Mouse (Mus musculus) stomach, embryonic 15.5 days (tissue): ENCODE measurements around the gene Cfap45. TPM values are rescaled to one million over a fixed set of nuclear protein-coding genes. Genes with fewer than 3 reads are reported as not detected.

Experiments used
- ATAC-seq: fragments of 200-750 bp; cut with Nextera tagmentation; 2 replicates; pipeline ENCODE4 v1.8.0; 2017; ENCODE audit warnings: low read depth, moderate number of reproducible peaks, moderate TSS enrichment; ENCODE audit not compliant: insufficient read depth, low FRiP score
- H3K27ac ChIP-seq: fragments of 300-500 bp; sonication (generic); 2 replicates; pipeline ENCODE4 v1.5.1; 2015; ENCODE audit warnings: mild to moderate bottlenecking, inconsistent platforms
- H3K27me3 ChIP-seq: fragments of 300-500 bp; sonication (generic); replicated peaks from 2 replicates; pipeline ENCODE4 v1.6.1; 2015; ENCODE audit warnings: inconsistent platforms
- H3K36me3 ChIP-seq: fragments of 300-500 bp; sonication (generic); 2 replicates; pipeline ENCODE4 v1.6.1; 2015; ENCODE audit warnings: inconsistent platforms
- H3K4me1 ChIP-seq: fragments of 300-500 bp; sonication (generic); 2 replicates; pipeline ENCODE4 v1.6.1; 2015; ENCODE audit warnings: inconsistent platforms
- H3K4me2 ChIP-seq: fragments of 300-500 bp; sonication (generic); 2 replicates; pipeline ENCODE4 v1.6.1; 2015; ENCODE audit warnings: mild to moderate bottlenecking, inconsistent platforms
- H3K4me3 ChIP-seq: fragments of 300-500 bp; sonication (generic); replicated peaks from 2 replicates; pipeline ENCODE4 v1.5.1; 2015; ENCODE audit warnings: inconsistent platforms
- H3K9ac ChIP-seq: fragments of 300-500 bp; sonication (generic); 2 replicates; pipeline ENCODE4 v1.6.1; 2015; ENCODE audit warnings: inconsistent platforms
- H3K9me3 ChIP-seq: fragments of 300-500 bp; sonication (generic); 2 replicates; pipeline ENCODE4 v1.6.1; 2016; ENCODE audit warnings: inconsistent platforms
- WGBS: fragments of 180-500 bp; shearing (Covaris S2); methylation state at CpG from one replicate; pipeline ENCODE4 v1.1.7; 2015; 5-methylcytosine and 5-hydroxymethylcytosine counted together
- polyA plus RNA-seq: library from polyadenylated mRNA; unstranded; fragments of >200 nt; fragmentation: Nextera tagmentation; extraction: Ambion mirVana; gene quantifications from 2 replicates; pipeline ENCODE4 v1.2.1, GENCODE M21; 2015

Cfap45 gene
- polyA plus RNA-seq, 1 experiment from 2014 or later, result 2.4 TPM

GRCm38 (mm10) chr1:172582436-172582835 is 61.8 kb downstream of the Cfap45 start:
- peaks cover 8% of the 10 kb centered on the region; the same call in 1 of the 2 replicates for H3K27me3 ChIP-seq
- 81% methylated on average over 8 of the region's 8 CpGs for WGBS
- ATAC-seq, result no peak
- H3K4me1 ChIP-seq, result no peaks in the 10 kb centered on the region
- no peak overlapping the region for H3K9ac ChIP-seq
- no peaks in the 10 kb centered on the region for H3K9me3 ChIP-seq
- no peaks in the 10 kb centered on the region for H3K36me3 ChIP-seq
- no peak overlapping the region for H3K4me3 ChIP-seq
- H3K4me2 ChIP-seq, result no peak overlapping the region
- no peak overlapping the region for H3K27ac ChIP-seq

GRCm38 (mm10) chr1:172584271-172584670 is 63.7 kb downstream of the Cfap45 start:
- no peak overlapping the region for H3K27ac ChIP-seq
- WGBS, result 84% methylated on average over 6 of the region's 6 CpGs
- H3K9ac ChIP-seq, result no peak overlapping the region
- H3K27me3 ChIP-seq, result peaks cover 8% of the 10 kb centered on the region; the same call in 1 of the 2 replicates
- H3K9me3 ChIP-seq, result no peaks in the 10 kb centered on the region
- no peaks in the 10 kb centered on the region for H3K36me3 ChIP-seq
- no peak for ATAC-seq
- no peak overlapping the region for H3K4me3 ChIP-seq
- H3K4me2 ChIP-seq, result no peak overlapping the region
- no peaks in the 10 kb centered on the region for H3K4me1 ChIP-seq

- Histone ChIP-seq H3K4me2 (no peak overlapping the region), H3K36me3 (no peaks in the 10 kb centered on the region), H3K4me1 (no peaks in the 10 kb centered on the region), H3K4me3 (no peak overlapping the region), H3K9me3 (no peaks in the 10 kb centered on the region), H3K27ac (no peak overlapping the region), H3K27me3 (peaks cover 8% of the 10 kb centered on the region; the same call in 1 of the 2 replicates), H3K9ac (no peak overlapping the region)
- 50% methylated on average over 4 of the region's 4 CpGs for WGBS
- ATAC-seq, result no peak
Measured at GRCm38 (mm10) chr1:172585026-172585425, 64.4 kb downstream of the Cfap45 start.

GRCm38 (mm10) chr1:172585612-172586567 is 65.3 kb downstream of the Cfap45 start:
- ATAC-seq, result no peak
- H3K4me1 ChIP-seq, result no peaks in the 10 kb centered on the region
- no peak overlapping the region for H3K9ac ChIP-seq
- H3K27me3 ChIP-seq, result peaks cover 8% of the 10 kb centered on the region; the same call in 1 of the 2 replicates
- 40% methylated on average over 26 of the region's 26 CpGs for WGBS
- no peak overlapping the region for H3K4me3 ChIP-seq
- no peaks in the 10 kb centered on the region for H3K9me3 ChIP-seq
- no peak overlapping the region for H3K4me2 ChIP-seq
- no peaks in the 10 kb centered on the region for H3K36me3 ChIP-seq
- no peak overlapping the region for H3K27ac ChIP-seq

GRCm38 (mm10) chr1:172590385-172590784 is 69.8 kb downstream of the Cfap45 start, which contains the start of gene Slamf8:
TSS of gene Slamf8 (minus strand) at chr1:172590568.
- WGBS, result 67% methylated on average over 7 of the region's 7 CpGs
- Histone ChIP-seq H3K4me2 (no peak within 1 kb of the TSS), H3K4me3 (no peak within 1 kb of the TSS), H3K36me3 (no peaks in the 10 kb centered on the region), H3K9ac (no peak within 1 kb of the TSS), H3K9me3 (no peaks in the 10 kb centered on the region), H3K4me1 (no peaks in the 10 kb centered on the region), H3K27ac (no peak within 1 kb of the TSS), H3K27me3 (peaks cover 4% of the 10 kb centered on the region; the same call in 1 of the 2 replicates)
- no peak for ATAC-seq

- Histone ChIP-seq H3K4me3 (no peak overlapping the region), H3K27ac (no peak overlapping the region)
- WGBS, result 61% methylated on average over 3 of the region's 3 CpGs
Measured at GRCm38 (mm10) chr1:172593321-172593720, 72.7 kb downstream of the Cfap45 start.

GRCm38 (mm10) chr1:172593956-172594355 is 73.4 kb downstream of the Cfap45 start:
- no peak overlapping the region for H3K4me2 ChIP-seq
- no peak overlapping the region for H3K27ac ChIP-seq
- H3K4me1 ChIP-seq, result no peaks in the 10 kb centered on the region
- ATAC-seq, result no peak
- no peaks in the 10 kb centered on the region for H3K27me3 ChIP-seq
- H3K9ac ChIP-seq, result no peak overlapping the region
- WGBS, result 83% methylated on average over 2 of the region's 2 CpGs
- no peaks in the 10 kb centered on the region for H3K36me3 ChIP-seq
- no peak overlapping the region for H3K4me3 ChIP-seq
- H3K9me3 ChIP-seq, result no peaks in the 10 kb centered on the region

More at GRCm38 (mm10) chr1:172593321-172593720, 72.7 kb downstream of the Cfap45 start:
- H3K27me3 ChIP-seq, result no peaks in the 10 kb centered on the region
- no peak for ATAC-seq
- no peaks in the 10 kb centered on the region for H3K36me3 ChIP-seq
- no peaks in the 10 kb centered on the region for H3K9me3 ChIP-seq
- no peak overlapping the region for H3K4me2 ChIP-seq
- H3K9ac ChIP-seq, result no peak overlapping the region
- H3K4me1 ChIP-seq, result no peaks in the 10 kb centered on the region

GRCm38 (mm10) chr1:172594495-172594894 is 73.9 kb downstream of the Cfap45 start:
- Histone ChIP-seq H3K9me3 (no peaks in the 10 kb centered on the region), H3K27ac (no peak overlapping the region), H3K4me2 (no peak overlapping the region), H3K27me3 (no peaks in the 10 kb centered on the region), H3K36me3 (no peaks in the 10 kb centered on the region), H3K4me1 (no peaks in the 10 kb centered on the region), H3K4me3 (no peak overlapping the region), H3K9ac (no peak overlapping the region)
- ATAC-seq, result no peak

Other genes starting within 250 kb of the Cfap45 start
- gene Atp1a2, start 222.7 kb upstream of the Cfap45 start, polyA plus RNA-seq, result 4.2 and 4.3 TPM in 2 replicates
- 0.05 and 0.09 TPM in 2 replicates for gene Kcnj9, start 191.5 kb upstream of the Cfap45 start, polyA plus RNA-seq
- 0.10 and 0.17 TPM in 2 replicates for gene Kcnj10, start 179.6 kb upstream of the Cfap45 start, polyA plus RNA-seq
- 6.1 and 6.7 TPM in 2 replicates for gene Pigm, start 144.3 kb upstream of the Cfap45 start, polyA plus RNA-seq
- 0.79 and 1.0 TPM in 2 replicates for gene Slamf9, start 45.4 kb upstream of the Cfap45 start, polyA plus RNA-seq
- gene Igsf9, start 39.0 kb upstream of the Cfap45 start, polyA plus RNA-seq, result 49.0 and 50.1 TPM in 2 replicates
- 341 and 366 TPM in 2 replicates for gene Tagln2, start 20.8 kb upstream of the Cfap45 start, polyA plus RNA-seq
- 0.46 and 1.8 TPM in 2 replicates for gene Vsig8, start 35.1 kb downstream of the Cfap45 start, polyA plus RNA-seq
- 0.31 and 0.44 TPM in 2 replicates for gene Slamf8, start 69.8 kb downstream of the Cfap45 start, polyA plus RNA-seq
- not detected in 2 replicates for gene Fcrl6, start 81.8 kb downstream of the Cfap45 start, polyA plus RNA-seq
- gene Dusp23, start 112.2 kb downstream of the Cfap45 start, polyA plus RNA-seq, result 12.9 and 13.1 TPM in 2 replicates
- 2.2 and 5.4 TPM in 2 replicates for gene Crp, start 177.3 kb downstream of the Cfap45 start, polyA plus RNA-seq